Mouse (Mus musculus): ENCODE measurements around the gene Dap. TPM values are rescaled to one million over a fixed set of nuclear protein-coding genes. Genes with fewer than 3 reads are reported as not detected.

Gene Dap
- polyA plus RNA-seq, 1 experiment from 2014 or later, result 21.9 TPM

Other genes with a start within 250 kb of the Dap start
- gene Ankrd33b, start 143.4 kb downstream of the Dap start, polyA plus RNA-seq (2015; fragmentation: Nextera tagmentation; extraction: Ambion mirVana), result 0.53 and 0.69 TPM in 2 replicates
- 2.0 and 2.5 TPM in 2 replicates for gene Ropn1l, start 229.4 kb downstream of the Dap start, polyA plus RNA-seq (2015; fragmentation: Nextera tagmentation; extraction: Ambion mirVana)

Data from midbrain, embryonic 16.5 days (tissue).